Mouse (Mus musculus) liver, embryonic 14.5 days (tissue): ENCODE measurements at regions not wholly inside any gene's neighbourhood (a gene's known extent, or its start where the extent isn't known, plus 50 kb on each side); places are given as distances from the start of the nearest gene placed in this dataset.

Experiments
- ATAC-seq: fragments of 200-750 bp; cut with Nextera tagmentation; 2 replicates; pipeline ENCODE4 v1.8.0; 2017; ENCODE audit warnings: moderate number of reproducible peaks, mild to moderate bottlenecking, moderate library complexity; ENCODE audit not compliant: insufficient read depth
- DNase-seq, 3 experiments: peaks; one replicate each; pipeline ENCODE4 v3.0.0-alpha.2; 2012 to 2013; ENCODE audit warnings: low read depth in 3 of 3, low spot score in 3 of 3
- H3K27ac ChIP-seq: fragments of 300-500 bp; sonication (generic); 2 replicates; pipeline ENCODE4 v1.5.1; 2014; ENCODE audit warnings: moderate library complexity, mild to moderate bottlenecking, control low read depth, inconsistent platforms
- H3K27me3 ChIP-seq: fragments of 300-500 bp; sonication (generic); 2 replicates; pipeline ENCODE4 v1.6.1; 2014; ENCODE audit warnings: mild to moderate bottlenecking, low read length, moderate library complexity; ENCODE audit not compliant: control insufficient read depth, insufficient read depth
- H3K36me3 ChIP-seq: fragments of 300-500 bp; sonication (generic); replicated peaks from 2 replicates; pipeline ENCODE4 v1.6.1; 2014; ENCODE audit warnings: low read depth; ENCODE audit not compliant: control insufficient read depth, insufficient read depth
- H3K4me1 ChIP-seq, 2 experiments: fragments of 200-500 bp in 1 of 2; fragments of 300-500 bp in 1 of 2; sonication (generic) in 1 of 2; replicated peaks; 2 replicates each; pipeline ENCODE4 v1.6.1; 2012 to 2014; ENCODE audit warnings: antibody characterized with exemption in 1 of 2, inconsistent platforms in 1 of 2, low read length in 1 of 2; ENCODE audit not compliant: control insufficient read depth in 2 of 2, insufficient read depth in 2 of 2
- H3K4me2 ChIP-seq: fragments of 300-500 bp; sonication (generic); 2 replicates; pipeline ENCODE4 v1.6.1; 2014; ENCODE audit warnings: low read depth, mild to moderate bottlenecking, control low read depth, moderate library complexity
- H3K4me3 ChIP-seq, 2 experiments: fragments of 200-500 bp in 1 of 2; fragments of 300-500 bp in 1 of 2; sonication (generic) in 1 of 2; 2 replicates each; pipeline ENCODE4 v1.5.1; 2012 to 2014; ENCODE audit warnings: low read depth in 2 of 2, low read length in 2 of 2, mild to moderate bottlenecking in 2 of 2, control low read depth in 1 of 2, inconsistent platforms in 1 of 2, moderate library complexity in 1 of 2; ENCODE audit not compliant: insufficient read depth in 1 of 2
- H3K9ac ChIP-seq: fragments of 300-500 bp; sonication (generic); replicated peaks from 2 replicates; pipeline ENCODE4 v1.6.1; 2014; ENCODE audit warnings: mild to moderate bottlenecking, control low read depth, moderate library complexity
- H3K9me3 ChIP-seq: fragments of 300-500 bp; sonication (generic); 2 replicates; pipeline ENCODE4 v1.6.1; 2016; ENCODE audit warnings: low read length, mixed read lengths; ENCODE audit not compliant: control insufficient read depth
- CTCF ChIP-seq: IDR thresholded peaks from 2 replicates; pipeline ENCODE4 v1.5.1; 2016; ENCODE audit warnings: antibody characterized with exemption, low read depth, control low read depth
- EP300 ChIP-seq: IDR thresholded peaks from 2 replicates; pipeline ENCODE4 v1.6.1; 2016; ENCODE audit warnings: antibody characterized with exemption, low read depth
- WGBS: fragments of 180-500 bp; shearing (Covaris S2); extraction: QIAGEN DNeasy Blood & Tissue Kit; methylation state at CpG from one replicate; pipeline ENCODE4 v1.1.7; 2014; ENCODE audit not compliant: insufficient replicate concordance; 5-methylcytosine and 5-hydroxymethylcytosine counted together

- no peak overlapping the region for H3K4me3 ChIP-seq
- no peak for TF ChIP-seq EP300
- H3K27me3 ChIP-seq, result no peaks in the 10 kb centered on the region
- WGBS, result 68% methylated on average over 2 of the region's 2 CpGs
- ATAC-seq, result no peak
- H3K9ac ChIP-seq, result no peak overlapping the region
- no peaks in the 10 kb centered on the region for H3K4me1 ChIP-seq
- no peaks in the 10 kb centered on the region for H3K9me3 ChIP-seq
- no peak for DNase-seq
- no peaks in the 10 kb centered on the region for H3K36me3 ChIP-seq
- H3K4me2 ChIP-seq, result no peak overlapping the region
- H3K27ac ChIP-seq, result no peak overlapping the region
Observed at GRCm38 (mm10) chr12:28922236-28922635, 170.6 kb downstream of the Eipr1 start.

GRCm38 (mm10) chr12:28925206-28925605, 173.6 kb downstream of the Eipr1 start:
- Histone ChIP-seq H3K9me3 (no peaks in the 10 kb centered on the region), H3K27ac (no peak overlapping the region), H3K4me3 (no peak overlapping the region), H3K9ac (no peak overlapping the region), H3K4me2 (no peak overlapping the region), H3K4me1 (no peaks in the 10 kb centered on the region), H3K27me3 (no peaks in the 10 kb centered on the region), H3K36me3 (no peaks in the 10 kb centered on the region)
- no peak for TF ChIP-seq CTCF
- no peak for TF ChIP-seq EP300
- WGBS, result 61% methylated on average over 4 of the region's 4 CpGs
- ATAC-seq, result no peak
- DNase-seq, result no peak

DNA sequence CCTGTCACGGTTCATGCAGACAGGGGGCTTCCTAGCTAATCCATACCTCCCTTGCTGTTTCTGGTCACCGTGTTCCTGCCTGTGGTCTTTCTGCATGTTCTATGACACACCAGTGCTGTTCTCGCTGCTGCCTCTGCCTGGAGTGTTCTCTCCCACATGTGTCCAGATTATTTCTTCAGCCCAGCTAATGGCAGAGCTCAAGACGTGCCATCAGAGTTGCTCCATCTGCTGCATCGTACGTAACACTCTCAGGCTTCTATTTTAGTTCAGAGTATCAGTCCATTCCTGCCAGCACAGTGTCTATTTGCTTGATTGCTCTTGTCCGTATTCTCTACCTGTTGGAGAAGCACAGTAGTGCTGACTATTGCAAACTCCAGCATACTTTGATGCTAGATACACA, 188.3 kb downstream of the Eipr1 start:
- no peak overlapping the region for H3K9ac ChIP-seq
- no peak overlapping the region for H3K27ac ChIP-seq
- WGBS, result 58% methylated on average over 7 of the region's 7 CpGs
- TF ChIP-seq EP300 (no peak), CTCF (no peak)
- no peak overlapping the region for H3K4me3 ChIP-seq
- DNase-seq (no peak), ATAC-seq (no peak)
- H3K4me1 ChIP-seq, result no peaks in the 10 kb centered on the region
- no peaks in the 10 kb centered on the region for H3K36me3 ChIP-seq
- no peaks in the 10 kb centered on the region for H3K27me3 ChIP-seq
- no peak overlapping the region for H3K4me2 ChIP-seq
- no peaks in the 10 kb centered on the region for H3K9me3 ChIP-seq

- H3K27me3 ChIP-seq, result no peaks in the 10 kb centered on the region
- H3K4me2 ChIP-seq, result no peak overlapping the region
- WGBS, result 64% methylated on average over 9 of the region's 9 CpGs
- no peak for DNase-seq
- H3K4me3 ChIP-seq, result no peak overlapping the region
- no peaks in the 10 kb centered on the region for H3K4me1 ChIP-seq
- H3K9ac ChIP-seq, result no peak overlapping the region
- H3K27ac ChIP-seq, result no peak overlapping the region
- no peaks in the 10 kb centered on the region for H3K36me3 ChIP-seq
- no peak for TF ChIP-seq CTCF
- TF ChIP-seq EP300, result no peak
- ATAC-seq, result no peak
- H3K9me3 ChIP-seq, result no peaks in the 10 kb centered on the region; the same call in 1 of the 2 replicates
Observed at GRCm38 (mm10) chr12:28948889-28949288, 197.3 kb downstream of the Eipr1 start.

- no peak for ATAC-seq
- Histone ChIP-seq H3K9ac (no peak overlapping the region), H3K36me3 (no peaks in the 10 kb centered on the region), H3K4me2 (no peak overlapping the region), H3K4me3 (no peak overlapping the region), H3K9me3 (no peaks in the 10 kb centered on the region; the same call in 1 of the 2 replicates), H3K4me1 (no peaks in the 10 kb centered on the region), H3K27ac (no peak overlapping the region), H3K27me3 (no peaks in the 10 kb centered on the region)
- whole genome bisulfite sequencing, result 57% methylated on average over 10 of the region's 10 CpGs
- no peak for DNase-seq
- TF ChIP-seq CTCF, result no peak
- no peak for TF ChIP-seq EP300
Observed at GRCm38 (mm10) chr12:28949307-28949706, 197.7 kb downstream of the Eipr1 start.
